Mouse (Mus musculus) mesoderm, embryonic 11.5 days (tissue): ENCODE data around the gene Nin.

Experiments
- DNase-seq: peaks from one replicate; pipeline ENCODE4 v3.0.0-alpha.2; 2012; ENCODE audit warnings: low read depth, low spot score

Gene Nin

GRCm38 (mm10) chr12:70119552-70119951 lies 6.0 kb upstream of the Nin start:
- DNase-seq = no peak

- no peak for DNase-seq
Measured at GRCm38 (mm10) chr12:70118721-70119345, 5.3 kb upstream of the Nin start.

- no peak for DNase-seq
Measured at GRCm38 (mm10) chr12:70117146-70117545, 3.6 kb upstream of the Nin start.

GRCm38 (mm10) chr12:70112090-70112383 lies 1.5 kb downstream of the Nin start:
- DNase-seq = no peak

GRCm38 (mm10) chr12:70111367-70112089 lies 2.0 kb downstream of the Nin start:
- peak; percentile 79 for DNase-seq

- peak; percentile 41 for DNase-seq
Measured at GRCm38 (mm10) chr12:70111117-70111366, 2.5 kb downstream of the Nin start.

- DNase-seq = no peak
Measured at GRCm38 (mm10) chr12:70110375-70111116, 3.0 kb downstream of the Nin start.

GRCm38 (mm10) chr12:70109921-70110320 lies 3.6 kb downstream of the Nin start:
- DNase-seq = no peak

- DNase-seq = peak; percentile 49
Measured at GRCm38 (mm10) chr12:70108104-70108503, 5.4 kb downstream of the Nin start.

- no peak for DNase-seq
Measured at GRCm38 (mm10) chr12:70106508-70106907, 7.0 kb downstream of the Nin start.

GRCm38 (mm10) chr12:70105885-70106284 lies 7.6 kb downstream of the Nin start:
- no peak for DNase-seq

- no peak for DNase-seq
Measured at GRCm38 (mm10) chr12:70104776-70105420, 8.6 kb downstream of the Nin start.

GRCm38 (mm10) chr12:70104199-70104598 lies 9.3 kb downstream of the Nin start:
- DNase-seq = no peak

GRCm38 (mm10) chr12:70103257-70103656 lies 10.3 kb downstream of the Nin start:
- DNase-seq = no peak

- no peak for DNase-seq
Measured at GRCm38 (mm10) chr12:70102426-70102825, 11.1 kb downstream of the Nin start.

- no peak for DNase-seq
Measured at GRCm38 (mm10) chr12:70101823-70102222, 11.7 kb downstream of the Nin start.

GRCm38 (mm10) chr12:70097901-70098300 lies 15.6 kb downstream of the Nin start:
- no peak for DNase-seq

- no peak for DNase-seq
Measured at GRCm38 (mm10) chr12:70097316-70097715, 16.2 kb downstream of the Nin start.

- no peak for DNase-seq
Measured at GRCm38 (mm10) chr12:70093266-70093893, 20.1 kb downstream of the Nin start.

- no peak for DNase-seq
Measured at GRCm38 (mm10) chr12:70088297-70088696, 25.2 kb downstream of the Nin start.

GRCm38 (mm10) chr12:70085351-70085750 lies 28.2 kb downstream of the Nin start:
- no peak for DNase-seq

GRCm38 (mm10) chr12:70084198-70084597 lies 29.3 kb downstream of the Nin start:
- DNase-seq = no peak
